Mouse (Mus musculus): ENCODE measurements at regions not wholly inside any gene's neighbourhood (a gene's known extent, or its start where the extent isn't known, plus 50 kb on each side); places are given as distances from the start of the nearest gene placed in this dataset.

- no peak for DNase-seq
Observed at GRCm38 (mm10) chr4:105912296-105912695, 122.6 kb downstream of the Gm12728 start.

GRCm38 (mm10) chr4:105914996-105915395 lies 125.3 kb downstream of the Gm12728 start:
- DNase-seq, result no peak

GRCm38 (mm10) chr4:105916229-105916628 lies 126.6 kb downstream of the Gm12728 start:
- DNase-seq, result no peak

GRCm38 (mm10) chr4:105924781-105925382 lies 135.2 kb downstream of the Gm12728 start:
- no peak for DNase-seq

- DNase-seq, result no peak
Observed at GRCm38 (mm10) chr4:105925506-105925905, 135.8 kb downstream of the Gm12728 start.

GRCm38 (mm10) chr4:105929658-105930057 lies 140.0 kb downstream of the Gm12728 start:
- no peak for DNase-seq

GRCm38 (mm10) chr4:105934971-105935370 lies 145.3 kb downstream of the Gm12728 start:
- DNase-seq, result no peak

GRCm38 (mm10) chr4:105936755-105937514 lies 147.3 kb downstream of the Gm12728 start:
- no peak for DNase-seq

GRCm38 (mm10) chr4:105937587-105937986 lies 147.9 kb downstream of the Gm12728 start:
- DNase-seq, result no peak

- DNase-seq, result no peak
Observed at GRCm38 (mm10) chr4:105938886-105939285, 149.2 kb downstream of the Gm12728 start.

- DNase-seq, result no peak
Observed at GRCm38 (mm10) chr4:105939636-105940199, 150.0 kb downstream of the Gm12728 start.

- no peak for DNase-seq
Observed at GRCm38 (mm10) chr4:105940891-105941290, 151.2 kb downstream of the Gm12728 start.

GRCm38 (mm10) chr4:105941785-105942184 lies 152.1 kb downstream of the Gm12728 start:
- DNase-seq, result peak; percentile 7

GRCm38 (mm10) chr4:105944962-105945361 lies 155.3 kb downstream of the Gm12728 start:
- no peak for DNase-seq

- no peak for DNase-seq
Observed at GRCm38 (mm10) chr4:105945921-105946320, 156.3 kb downstream of the Gm12728 start.

- DNase-seq, result no peak
Observed at GRCm38 (mm10) chr4:105948326-105948725, 158.7 kb downstream of the Gm12728 start.

GRCm38 (mm10) chr4:105952406-105952805 lies 162.7 kb downstream of the Gm12728 start:
- no peak for DNase-seq

- no peak for DNase-seq
Observed at GRCm38 (mm10) chr4:105956516-105956915, 166.8 kb downstream of the Gm12728 start.

- DNase-seq, result no peak
Observed at GRCm38 (mm10) chr4:105958331-105958730, 168.7 kb downstream of the Gm12728 start.

GRCm38 (mm10) chr4:105961686-105962360 lies 172.2 kb downstream of the Gm12728 start:
- no peak for DNase-seq

GRCm38 (mm10) chr4:105962542-105962941 lies 172.9 kb downstream of the Gm12728 start:
- no peak for DNase-seq

- DNase-seq, result no peak
Observed at GRCm38 (mm10) chr4:105968324-105968723, 178.7 kb downstream of the Gm12728 start.

- DNase-seq, result no peak
Observed at GRCm38 (mm10) chr4:105969628-105970027, 180.0 kb downstream of the Gm12728 start.

GRCm38 (mm10) chr4:105970056-105970455 lies 180.4 kb downstream of the Gm12728 start:
- DNase-seq, result no peak
